Mouse (Mus musculus): ENCODE results near the gene Pcx.

DNA sequence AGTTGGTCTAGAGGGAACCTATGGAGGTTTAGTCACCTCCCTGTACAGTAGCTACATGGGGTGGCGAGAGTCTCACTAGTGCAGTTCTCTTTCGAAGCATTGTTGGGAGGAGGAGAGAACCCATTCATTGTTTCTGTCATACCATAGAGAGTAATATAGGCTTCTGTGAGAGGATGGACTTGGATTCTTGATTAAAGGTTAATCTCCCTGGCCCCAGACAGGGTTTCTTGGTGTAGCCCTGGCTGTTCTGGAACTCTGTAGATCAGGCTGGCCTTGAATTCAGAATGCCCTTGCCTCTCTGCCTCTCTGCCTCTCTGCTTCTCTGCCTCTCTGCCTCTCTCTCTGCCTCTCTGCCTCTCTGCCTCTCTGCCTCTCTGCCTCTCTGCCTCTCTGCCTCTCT, 46.5 kb downstream of the Pcx start:
- TF ChIP-seq GATA1 (IDR thresholded peaks at IDR 0.05; ENCODE audit: borderline replicate concordance, low read length) (no peak), FLI1 (IDR thresholded peaks at IDR 0.05; ENCODE audit: low read length) (no peak)

Measured in megakaryocyte, embryonic 14.5 days (primary cell).